Mouse (Mus musculus) liver, adult 2 months (tissue): Measurements from ENCODE around the gene Spire2.

Source experiments
- CTCF ChIP-seq: fragments of 200-500 bp; IDR thresholded peaks from 2 replicates; pipeline ENCODE4 v1.5.1; 2011; ENCODE audit warnings: low read depth, low read length, control low read depth
- POLR2A ChIP-seq: fragments of 200-500 bp; IDR thresholded peaks from 2 replicates; pipeline ENCODE4 v1.6.1; 2011; ENCODE audit warnings: low read length, control low read depth; ENCODE audit not compliant: insufficient read depth; ENCODE audit errors: extremely low read depth

DNA sequence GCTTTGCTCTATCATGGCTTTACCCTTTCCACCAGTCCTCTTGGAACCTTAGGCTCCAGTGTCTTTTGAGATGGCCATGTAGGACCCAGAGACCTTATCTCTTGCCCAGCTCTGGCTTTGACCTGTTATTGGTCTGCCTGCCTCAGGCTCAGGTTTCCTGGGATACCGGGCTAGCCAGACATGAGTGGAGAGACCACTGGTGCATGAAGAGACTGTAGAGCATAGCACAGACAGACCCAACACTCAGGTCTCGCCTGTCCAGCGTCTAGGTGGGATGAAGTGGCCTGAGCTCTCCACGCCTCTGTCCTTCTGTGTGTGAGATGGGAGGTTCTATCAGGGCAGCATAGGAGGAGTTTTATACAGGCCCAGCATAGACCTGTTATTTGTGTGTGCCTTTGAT, 16.6 kb downstream of the Spire2 start:
- TF ChIP-seq CTCF = no peak
- no peak for TF ChIP-seq POLR2A
